Mouse (Mus musculus): ENCODE data around the gene Vps36. TPM values are rescaled to one million over a fixed set of nuclear protein-coding genes. Genes with fewer than 3 reads are reported as not detected.

Vps36 gene
- polyA plus RNA-seq, 1 experiment from 2014 or later, result 44.2 TPM

GRCm38 (mm10) chr8:22265194-22265593 lies 72.6 kb downstream of the Vps36 start:
- Histone ChIP-seq H3K4me2 (ENCODE audit: low read length) (no peak overlapping the region), H3K9me3 (replicated peaks; ENCODE audit: control insufficient read depth, low read length, poor library complexity, severe bottlenecking) (no peaks in the 10 kb centered on the region), H3K4me3 (ENCODE audit: low read depth, low read length) (no peak overlapping the region), H3K9ac (ENCODE audit: low read depth, low read length) (no peak overlapping the region), H3K27me3 (ENCODE audit: control insufficient read depth, insufficient read depth, low read depth, low read length) (no peaks in the 10 kb centered on the region), H3K36me3 (ENCODE audit: control insufficient read depth, insufficient read depth, low read length) (no peaks in the 10 kb centered on the region), H3K27ac (ENCODE audit: low read length) (no peak overlapping the region), H3K4me1 (ENCODE audit: control insufficient read depth, insufficient read depth, low read length) (no peaks in the 10 kb centered on the region)
- WGBS, result 93% methylated on average over 1 of the region's 1 CpGs
- no peak for ATAC-seq

DNA sequence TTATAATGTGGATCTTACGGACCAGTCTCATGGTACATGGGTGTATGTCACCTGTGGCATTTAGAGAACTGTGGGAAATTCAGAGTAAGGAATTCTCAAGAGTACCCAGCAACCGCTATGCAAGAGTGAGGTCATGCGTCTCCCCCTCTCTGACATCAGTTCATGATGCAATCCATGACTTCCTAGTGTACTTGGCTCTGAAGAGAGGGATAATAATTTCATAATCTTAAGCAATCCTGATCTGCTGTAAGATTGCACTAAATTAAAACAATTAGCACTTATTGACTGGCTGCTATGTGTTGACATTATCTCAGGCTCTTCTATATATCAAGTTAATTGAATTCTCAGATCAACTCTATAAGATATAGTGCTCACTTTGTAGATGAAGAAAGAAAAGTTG lies 74.2 kb downstream of the Vps36 start:
- no peak overlapping the region for H3K27ac ChIP-seq (ENCODE audit: low read length)
- no peak for ATAC-seq
- H3K36me3 ChIP-seq (ENCODE audit: control insufficient read depth, insufficient read depth, low read length), result no peaks in the 10 kb centered on the region
- no peak overlapping the region for H3K4me2 ChIP-seq (ENCODE audit: low read length)
- H3K9me3 ChIP-seq (replicated peaks; ENCODE audit: control insufficient read depth, low read length, poor library complexity, severe bottlenecking), result no peaks in the 10 kb centered on the region
- H3K4me1 ChIP-seq (ENCODE audit: control insufficient read depth, insufficient read depth, low read length), result no peaks in the 10 kb centered on the region
- WGBS, result 92% methylated on average over 3 of the region's 3 CpGs
- H3K4me3 ChIP-seq (ENCODE audit: low read depth, low read length), result no peak overlapping the region
- H3K9ac ChIP-seq (ENCODE audit: low read depth, low read length), result no peak overlapping the region
- H3K27me3 ChIP-seq (ENCODE audit: control insufficient read depth, insufficient read depth, low read depth, low read length), result no peaks in the 10 kb centered on the region

Other genes with a start within 250 kb of the Vps36 start
- gene Defb13, start 246.0 kb upstream of the Vps36 start, polyA plus RNA-seq (2015; fragmentation: Nextera tagmentation; extraction: Ambion mirVana), result not detected in 2 replicates
- gene Fam90a1a, start 234.1 kb upstream of the Vps36 start, polyA plus RNA-seq (2015; fragmentation: Nextera tagmentation; extraction: Ambion mirVana), result not detected in 2 replicates
- gene Ccdc70, start 223.0 kb upstream of the Vps36 start, polyA plus RNA-seq (2015; fragmentation: Nextera tagmentation; extraction: Ambion mirVana), result not detected in 2 replicates
- gene Atp7b, start 132.5 kb upstream of the Vps36 start, polyA plus RNA-seq (2015; fragmentation: Nextera tagmentation; extraction: Ambion mirVana), result 1.5 and 1.6 TPM in 2 replicates
- 44.5 and 49.6 TPM in 2 replicates for gene Alg11, start 132.1 kb upstream of the Vps36 start, polyA plus RNA-seq (2015; fragmentation: Nextera tagmentation; extraction: Ambion mirVana)
- 1.0 and 1.3 TPM in 2 replicates for gene Nek5, start 67.8 kb upstream of the Vps36 start, polyA plus RNA-seq (2015; fragmentation: Nextera tagmentation; extraction: Ambion mirVana)
- gene Nek3, start 26.4 kb upstream of the Vps36 start, polyA plus RNA-seq (2015; fragmentation: Nextera tagmentation; extraction: Ambion mirVana), result 6.1 and 9.1 TPM in 2 replicates
- 6.6 and 8.4 TPM in 2 replicates for gene Ckap2, start 7.0 kb upstream of the Vps36 start, polyA plus RNA-seq (2015; fragmentation: Nextera tagmentation; extraction: Ambion mirVana)
- 7.1 and 7.3 TPM in 2 replicates for gene Thsd1, start 34.5 kb downstream of the Vps36 start, polyA plus RNA-seq (2015; fragmentation: Nextera tagmentation; extraction: Ambion mirVana)
- not detected in 2 replicates for gene Tpte, start 90.6 kb downstream of the Vps36 start, polyA plus RNA-seq (2015; fragmentation: Nextera tagmentation; extraction: Ambion mirVana)
- gene Slc25a15, start 205.8 kb downstream of the Vps36 start, polyA plus RNA-seq (2015; fragmentation: Nextera tagmentation; extraction: Ambion mirVana), result 7.1 and 7.2 TPM in 2 replicates
- gene Mrps31, start 218.6 kb downstream of the Vps36 start, polyA plus RNA-seq (2015; fragmentation: Nextera tagmentation; extraction: Ambion mirVana), result 34.3 and 39.4 TPM in 2 replicates